Mouse (Mus musculus): ENCODE measurements around the gene AU022252. TPM values are rescaled to one million over a fixed set of nuclear protein-coding genes. Genes with fewer than 3 reads are reported as not detected.

AU022252 gene
- polyA plus RNA-seq, 1 experiment from 2014 or later, result 35.2 TPM

GRCm38 (mm10) chr4:119181456-119181855, 51.1 kb downstream of the AU022252 start:
- Histone ChIP-seq H3K4me1 (ENCODE audit: control insufficient read depth, insufficient read depth, low read length) (no peaks in the 10 kb centered on the region), H3K9ac (ENCODE audit: low read length) (no peak overlapping the region), H3K27me3 (ENCODE audit: control insufficient read depth, insufficient read depth, low read length) (no peaks in the 10 kb centered on the region), H3K27ac (ENCODE audit: low read depth, low read length) (no peak overlapping the region), H3K9me3 (ENCODE audit: control insufficient read depth, low read length) (no peaks in the 10 kb centered on the region), H3K4me2 (no peak overlapping the region), H3K4me3 (ENCODE audit: low read depth, low read length) (no peak overlapping the region), H3K36me3 (ENCODE audit: control insufficient read depth, insufficient read depth, low read length) (no peaks in the 10 kb centered on the region)
- ATAC-seq (ENCODE audit: low FRiP score) (no peak), DNase-seq (ENCODE audit: low spot score, missing footprints) (no peak)
- 89% methylated on average over 9 of the region's 9 CpGs for WGBS

- Histone ChIP-seq H3K4me1 (ENCODE audit: control insufficient read depth, insufficient read depth, low read length) (no peaks in the 10 kb centered on the region), H3K36me3 (ENCODE audit: control insufficient read depth, insufficient read depth, low read length) (no peaks in the 10 kb centered on the region), H3K9ac (ENCODE audit: low read length) (no peak overlapping the region), H3K4me3 (ENCODE audit: low read depth, low read length) (no peak overlapping the region), H3K4me2 (no peak overlapping the region), H3K27ac (ENCODE audit: low read depth, low read length) (no peak overlapping the region), H3K9me3 (ENCODE audit: control insufficient read depth, low read length) (no peaks in the 10 kb centered on the region), H3K27me3 (ENCODE audit: control insufficient read depth, insufficient read depth, low read length) (no peaks in the 10 kb centered on the region)
- DNase-seq (ENCODE audit: low spot score, missing footprints) (no peak), ATAC-seq (ENCODE audit: low FRiP score) (no peak)
- WGBS, result 55% methylated on average over 4 of the region's 4 CpGs
Measured at GRCm38 (mm10) chr4:119180133-119180707, 52.3 kb downstream of the AU022252 start.

- Histone ChIP-seq H3K9ac (ENCODE audit: low read length) (no peak overlapping the region), H3K4me2 (no peak overlapping the region), H3K27ac (ENCODE audit: low read depth, low read length) (no peak overlapping the region), H3K9me3 (ENCODE audit: control insufficient read depth, low read length) (no peaks in the 10 kb centered on the region), H3K4me1 (ENCODE audit: control insufficient read depth, insufficient read depth, low read length) (no peaks in the 10 kb centered on the region), H3K27me3 (ENCODE audit: control insufficient read depth, insufficient read depth, low read length) (no peaks in the 10 kb centered on the region), H3K4me3 (ENCODE audit: low read depth, low read length) (no peak overlapping the region), H3K36me3 (ENCODE audit: control insufficient read depth, insufficient read depth, low read length) (no peaks in the 10 kb centered on the region)
- 82% methylated on average over 18 of the region's 18 CpGs for WGBS
- no peak for DNase-seq (ENCODE audit: low spot score, missing footprints)
- no peak for ATAC-seq (ENCODE audit: low FRiP score)
Measured at GRCm38 (mm10) chr4:119178331-119178730, 54.2 kb downstream of the AU022252 start.

GRCm38 (mm10) chr4:119177702-119178101, 54.8 kb downstream of the AU022252 start:
- Histone ChIP-seq H3K27me3 (ENCODE audit: control insufficient read depth, insufficient read depth, low read length) (no peaks in the 10 kb centered on the region), H3K36me3 (ENCODE audit: control insufficient read depth, insufficient read depth, low read length) (no peaks in the 10 kb centered on the region), H3K9ac (ENCODE audit: low read length) (no peak overlapping the region), H3K4me2 (no peak overlapping the region), H3K4me3 (ENCODE audit: low read depth, low read length) (no peak overlapping the region), H3K27ac (ENCODE audit: low read depth, low read length) (no peak overlapping the region), H3K4me1 (ENCODE audit: control insufficient read depth, insufficient read depth, low read length) (peaks cover 5% of the 10 kb centered on the region), H3K9me3 (ENCODE audit: control insufficient read depth, low read length) (no peaks in the 10 kb centered on the region)
- 78% methylated on average over 5 of the region's 5 CpGs for WGBS
- no peak for DNase-seq (ENCODE audit: low spot score, missing footprints)
- ATAC-seq (ENCODE audit: low FRiP score), result no peak

GRCm38 (mm10) chr4:119173851-119174453, 58.6 kb downstream of the AU022252 start, which contains the start of gene Zfp691:
Gene Zfp691 (minus strand): TSS chr4:119174195.
- H3K4me2 ChIP-seq, result peak within 1 kb of the TSS; percentile 49
- H3K27me3 ChIP-seq (ENCODE audit: control insufficient read depth, insufficient read depth, low read length), result no peaks in the 10 kb centered on the region
- peak within 1 kb of the TSS; percentile 77 for H3K4me3 ChIP-seq (ENCODE audit: low read depth, low read length)
- peak within 1 kb of the TSS; percentile 87 for H3K9ac ChIP-seq (ENCODE audit: low read length)
- no peaks in the 10 kb centered on the region for H3K9me3 ChIP-seq (ENCODE audit: control insufficient read depth, low read length)
- H3K36me3 ChIP-seq (ENCODE audit: control insufficient read depth, insufficient read depth, low read length), result peaks cover 7% of the 10 kb centered on the region
- H3K27ac ChIP-seq (ENCODE audit: low read depth, low read length), result no peak within 1 kb of the TSS
- peaks cover 6% of the 10 kb centered on the region for H3K4me1 ChIP-seq (ENCODE audit: control insufficient read depth, insufficient read depth, low read length)
- ATAC-seq (ENCODE audit: low FRiP score) (peak; percentile 100), DNase-seq (ENCODE audit: low spot score, missing footprints) (peak; percentile 99)
- WGBS, result 0% methylated on average over 40 of the region's 40 CpGs

- Histone ChIP-seq H3K4me2 (peak overlapping the region; percentile 49), H3K9ac (ENCODE audit: low read length) (peak overlapping the region; percentile 87), H3K4me3 (ENCODE audit: low read depth, low read length) (peak overlapping the region; percentile 77), H3K4me1 (ENCODE audit: control insufficient read depth, insufficient read depth, low read length) (peaks cover 6% of the 10 kb centered on the region), H3K27ac (ENCODE audit: low read depth, low read length) (no peak overlapping the region), H3K27me3 (ENCODE audit: control insufficient read depth, insufficient read depth, low read length) (no peaks in the 10 kb centered on the region), H3K9me3 (ENCODE audit: control insufficient read depth, low read length) (no peaks in the 10 kb centered on the region), H3K36me3 (ENCODE audit: control insufficient read depth, insufficient read depth, low read length) (peaks cover 10% of the 10 kb centered on the region)
- ATAC-seq (ENCODE audit: low FRiP score) (no peak), DNase-seq (ENCODE audit: low spot score, missing footprints) (peak; percentile 87)
- 47% methylated on average over 18 of the region's 18 CpGs for WGBS
Measured at GRCm38 (mm10) chr4:119172919-119173650, 59.4 kb downstream of the AU022252 start.

- no peak overlapping the region for H3K9ac ChIP-seq (ENCODE audit: low read length)
- peak; percentile 97 for DNase-seq (ENCODE audit: low spot score, missing footprints)
- peaks cover 10% of the 10 kb centered on the region for H3K36me3 ChIP-seq (ENCODE audit: control insufficient read depth, insufficient read depth, low read length)
- H3K9me3 ChIP-seq (ENCODE audit: control insufficient read depth, low read length), result no peaks in the 10 kb centered on the region
- no peak overlapping the region for H3K4me2 ChIP-seq
- no peaks in the 10 kb centered on the region for H3K27me3 ChIP-seq (ENCODE audit: control insufficient read depth, insufficient read depth, low read length)
- WGBS, result 9% methylated on average over 4 of the region's 4 CpGs
- 0 out of 2 replicates have a peak, but pooled peaks have one; percentile 51 for ATAC-seq (ENCODE audit: low FRiP score)
- no peak overlapping the region for H3K4me3 ChIP-seq (ENCODE audit: low read depth, low read length)
- no peak overlapping the region for H3K27ac ChIP-seq (ENCODE audit: low read depth, low read length)
- peaks cover under 1% of the 10 kb centered on the region; the same call in 1 of the 2 replicates for H3K4me1 ChIP-seq (ENCODE audit: control insufficient read depth, insufficient read depth, low read length)
Measured at GRCm38 (mm10) chr4:119167663-119168062, 64.8 kb downstream of the AU022252 start.

GRCm38 (mm10) chr4:119167068-119167467, 65.4 kb downstream of the AU022252 start:
- Histone ChIP-seq H3K9me3 (ENCODE audit: control insufficient read depth, low read length) (no peaks in the 10 kb centered on the region), H3K27ac (ENCODE audit: low read depth, low read length) (no peak overlapping the region), H3K4me1 (ENCODE audit: control insufficient read depth, insufficient read depth, low read length) (no peaks in the 10 kb centered on the region; the same call in 1 of the 2 replicates), H3K4me3 (ENCODE audit: low read depth, low read length) (no peak overlapping the region), H3K36me3 (ENCODE audit: control insufficient read depth, insufficient read depth, low read length) (peaks cover 10% of the 10 kb centered on the region), H3K27me3 (ENCODE audit: control insufficient read depth, insufficient read depth, low read length) (no peaks in the 10 kb centered on the region), H3K9ac (ENCODE audit: low read length) (no peak overlapping the region), H3K4me2 (no peak overlapping the region)
- 88% methylated on average over 4 of the region's 4 CpGs for WGBS
- DNase-seq (ENCODE audit: low spot score, missing footprints), result no peak
- no peak for ATAC-seq (ENCODE audit: low FRiP score)

GRCm38 (mm10) chr4:119165916-119166315, 66.6 kb downstream of the AU022252 start:
- no peak for DNase-seq (ENCODE audit: low spot score, missing footprints)
- no peak for ATAC-seq (ENCODE audit: low FRiP score)
- Histone ChIP-seq H3K9me3 (ENCODE audit: control insufficient read depth, low read length) (no peaks in the 10 kb centered on the region), H3K27me3 (ENCODE audit: control insufficient read depth, insufficient read depth, low read length) (no peaks in the 10 kb centered on the region), H3K4me1 (ENCODE audit: control insufficient read depth, insufficient read depth, low read length) (no peaks in the 10 kb centered on the region), H3K4me3 (ENCODE audit: low read depth, low read length) (no peak overlapping the region), H3K36me3 (ENCODE audit: control insufficient read depth, insufficient read depth, low read length) (peaks cover 10% of the 10 kb centered on the region), H3K27ac (ENCODE audit: low read depth, low read length) (no peak overlapping the region), H3K9ac (ENCODE audit: low read length) (no peak overlapping the region), H3K4me2 (no peak overlapping the region)
- 85% methylated on average over 7 of the region's 7 CpGs for WGBS

Measured in midbrain, embryonic 11.5 days (tissue).